Mouse (Mus musculus): ENCODE data around the gene H2-Q1.
A peak's percentile ranks its signal among the peaks of the same experiment; 100 is the strongest.
"Not testable (repeated sequence)": the region's sequence is repeated elsewhere in the genome, so short reads cannot be mapped to it uniquely, and the experiment has no call there.

H2-Q1 gene

GRCm38 (mm10) chr17:35342711-35343476, 22.7 kb downstream of the H2-Q1 start:
- peak; percentile 43 for DNase-seq (ENCODE audit: low spot score)

- DNase-seq (ENCODE audit: low spot score): not testable (repeated sequence)
Measured at GRCm38 (mm10) chr17:35347659-35348058, 27.5 kb downstream of the H2-Q1 start.

- DNase-seq (ENCODE audit: low spot score): not testable (repeated sequence)
Measured at GRCm38 (mm10) chr17:35353275-35353674, 33.1 kb downstream of the H2-Q1 start.

- no peak for DNase-seq (ENCODE audit: low spot score)
Measured at GRCm38 (mm10) chr17:35354071-35354470, 33.9 kb downstream of the H2-Q1 start.

- no peak for DNase-seq (ENCODE audit: low spot score)
Measured at GRCm38 (mm10) chr17:35357086-35357485, 36.9 kb downstream of the H2-Q1 start.

- no peak for DNase-seq (ENCODE audit: low spot score)
Measured at GRCm38 (mm10) chr17:35358763-35359469, 38.7 kb downstream of the H2-Q1 start.

- no peak for DNase-seq (ENCODE audit: low spot score)
Measured at GRCm38 (mm10) chr17:35359470-35359862, 39.3 kb downstream of the H2-Q1 start.
